Mouse (Mus musculus) common myeloid progenitor, adult 5-6 weeks (primary cell): ENCODE data around the gene Aim2. TPM values are rescaled to one million over a fixed set of nuclear protein-coding genes. Genes with fewer than 3 reads are reported as not detected.
A peak's percentile ranks its signal among the peaks of the same experiment; 100 is the strongest.

Source experiments
- ATAC-seq: replicated peaks from 2 replicates; pipeline ENCODE4 v1.8.0; 2016; ENCODE audit warnings: low read depth, mild to moderate bottlenecking, moderate TSS enrichment, inconsistent platforms; ENCODE audit not compliant: poor library complexity, severe bottlenecking
- total RNA-seq: library from RNA; stranded (forward); fragments of 200-1000, 187-1606 nt; gene quantifications from 2 replicates; pipeline ENCODE4 v1.2.3, GENCODE M21; 2017

The Aim2 gene
- total RNA-seq, 1 experiment from 2014 or later, result 58.6 TPM

DNA sequence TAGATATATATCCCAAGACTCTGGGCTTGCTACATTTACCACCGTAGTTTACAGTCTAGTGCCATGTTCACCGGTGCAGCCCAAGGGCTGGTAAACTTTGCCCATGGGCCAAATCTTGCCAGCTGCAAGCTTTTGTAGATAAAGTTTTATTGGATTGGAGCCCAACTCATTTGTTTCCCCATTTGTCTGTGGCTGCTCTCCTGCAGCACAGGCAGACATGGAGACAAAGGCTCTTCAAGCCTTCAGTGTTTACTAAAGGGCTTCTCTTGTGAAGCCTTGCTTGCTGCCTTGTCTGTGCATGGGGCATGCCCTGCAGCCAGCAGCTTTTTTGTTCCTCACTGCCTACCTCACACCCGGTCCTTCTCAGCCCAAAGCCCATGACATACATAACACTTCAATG is 6.7 kb upstream of the Aim2 start:
- ATAC-seq, result 0 out of 2 replicates have a peak, but pooled peaks have one; percentile 23

DNA sequence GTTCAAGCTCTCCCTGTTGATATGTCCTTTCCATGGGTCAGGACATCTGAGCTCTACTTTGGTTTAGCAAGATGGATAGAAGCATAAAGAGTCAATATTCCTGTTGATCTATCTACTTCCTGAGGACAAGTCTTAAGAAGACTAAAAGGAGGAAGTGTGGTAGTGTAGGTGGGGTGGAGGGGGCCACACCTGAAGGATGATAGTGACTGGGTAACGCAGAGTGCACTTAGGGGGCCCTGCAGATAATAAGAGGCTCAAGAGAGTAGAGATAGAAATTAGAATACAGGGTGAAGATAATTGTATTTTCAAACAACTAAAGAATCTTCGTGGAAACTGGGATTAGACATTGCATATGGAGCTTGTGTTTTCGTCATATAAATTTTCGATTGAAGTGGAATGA is 5.6 kb upstream of the Aim2 start:
- ATAC-seq, result no peak

DNA sequence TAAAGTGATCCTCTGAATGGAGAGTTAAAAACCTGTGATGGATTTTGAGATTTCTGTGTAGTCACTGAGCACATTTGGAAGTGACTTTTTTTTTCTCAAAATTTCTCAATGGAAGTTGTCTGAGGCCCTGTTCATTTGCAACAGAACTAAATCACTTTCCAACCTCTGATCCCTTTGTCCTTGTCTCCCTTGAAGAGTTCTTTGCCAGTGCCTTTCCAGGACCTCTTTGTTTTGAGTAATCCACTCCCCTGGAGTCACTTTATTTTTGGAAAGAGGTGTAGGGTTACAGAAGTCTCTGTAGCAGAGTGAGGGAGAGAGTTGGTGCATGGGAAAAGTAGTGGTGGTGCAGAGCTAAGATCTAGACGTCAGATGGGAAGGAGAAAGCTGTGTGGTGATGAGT is 2.2 kb upstream of the Aim2 start:
- no peak for ATAC-seq

DNA sequence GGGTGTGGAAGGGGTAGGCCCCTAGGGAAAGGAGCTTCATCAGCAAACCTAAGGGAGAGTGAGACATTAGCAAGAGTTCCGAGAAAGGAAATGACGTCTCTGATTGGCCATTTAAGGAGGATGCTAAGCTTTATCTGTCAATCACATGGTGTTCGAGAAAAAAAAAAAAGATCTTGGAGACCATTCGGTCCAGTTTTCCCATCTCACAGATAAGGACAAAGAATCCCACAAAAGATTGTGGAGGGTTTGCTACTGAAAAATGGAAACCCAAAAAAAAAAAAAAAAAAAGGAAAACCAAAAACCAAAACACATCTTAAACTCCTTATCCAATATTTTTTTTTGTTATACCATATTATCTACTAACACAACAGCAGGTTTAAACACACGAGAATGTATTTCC is 1.5 kb upstream of the Aim2 start:
- ATAC-seq, result no peak

DNA sequence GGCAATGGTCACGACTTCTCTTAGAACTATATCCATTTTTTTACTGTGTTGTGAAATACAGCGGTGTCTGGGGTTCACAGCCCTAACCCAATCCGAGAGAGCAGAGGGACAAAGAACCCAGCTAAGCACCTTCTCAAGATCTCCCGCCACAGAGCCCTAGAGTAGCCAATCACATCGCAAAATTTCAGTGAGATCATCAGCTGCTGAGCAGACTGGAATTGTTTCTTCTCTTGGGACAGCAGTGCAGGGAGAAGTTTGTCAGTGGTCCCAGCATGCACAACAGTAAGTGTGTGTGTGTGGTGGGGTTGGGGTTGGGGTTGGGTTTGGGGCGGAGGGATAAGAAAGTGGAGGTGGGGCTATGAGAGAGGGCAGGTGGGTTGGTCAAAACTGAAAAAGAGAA is 733 bp upstream of the Aim2 start:
- peak; percentile 87 for ATAC-seq

DNA sequence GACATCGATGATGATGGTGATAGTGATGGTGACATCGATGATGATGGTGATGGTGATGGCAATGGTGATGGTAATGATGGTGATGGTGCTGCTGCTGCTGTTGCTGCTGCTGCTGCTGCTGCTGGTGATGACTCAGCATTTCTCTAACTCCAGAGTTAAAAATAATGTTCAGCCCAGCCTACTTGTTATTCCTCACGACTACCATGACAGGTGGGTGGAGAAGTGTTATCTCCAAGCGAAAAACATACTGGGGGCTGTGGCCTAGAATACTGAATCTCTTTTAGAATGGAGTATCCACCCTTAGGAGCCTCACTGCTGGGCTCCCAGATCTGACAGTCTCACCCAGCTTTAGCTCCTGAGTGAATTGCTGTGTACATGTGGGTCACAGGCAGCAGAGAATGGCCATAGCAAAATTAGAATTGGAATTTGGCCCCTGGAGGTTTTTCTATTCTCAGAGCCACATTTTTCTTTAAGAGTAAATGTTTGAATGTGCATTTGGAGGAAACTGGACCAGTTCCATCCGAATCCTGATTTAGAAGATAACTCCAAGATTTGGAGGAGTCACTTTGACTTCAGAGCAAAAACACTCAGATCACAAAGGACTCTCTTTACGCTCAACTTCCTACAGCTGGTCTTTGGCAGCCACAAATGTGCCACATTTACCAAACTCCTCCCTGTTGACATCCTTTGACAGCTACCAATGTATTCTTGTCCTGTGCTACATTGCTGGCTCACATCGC is 4.6 kb downstream of the Aim2 start:
- ATAC-seq, result 0 out of 2 replicates have a peak, but pooled peaks have one; percentile 22

DNA sequence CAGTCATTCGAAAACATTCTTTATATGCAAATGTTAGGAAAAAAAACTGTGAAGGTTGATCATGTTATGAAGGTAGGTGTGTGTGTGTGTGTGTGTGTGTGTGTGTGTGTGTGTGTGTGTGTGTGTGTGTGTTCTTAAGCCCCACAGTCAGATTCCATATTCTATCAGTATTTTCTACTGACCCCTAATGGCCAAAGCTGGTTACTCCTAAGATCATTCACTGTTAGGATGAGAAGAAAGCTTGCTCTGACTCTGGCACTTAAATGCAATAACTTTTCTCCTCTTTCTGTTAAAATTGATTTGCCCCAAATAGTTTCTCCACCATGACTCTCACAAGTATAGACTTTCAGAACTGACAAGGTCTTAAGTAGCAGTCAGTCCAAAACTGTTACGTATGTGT is 6.0 kb downstream of the Aim2 start:
- ATAC-seq, result no peak

DNA sequence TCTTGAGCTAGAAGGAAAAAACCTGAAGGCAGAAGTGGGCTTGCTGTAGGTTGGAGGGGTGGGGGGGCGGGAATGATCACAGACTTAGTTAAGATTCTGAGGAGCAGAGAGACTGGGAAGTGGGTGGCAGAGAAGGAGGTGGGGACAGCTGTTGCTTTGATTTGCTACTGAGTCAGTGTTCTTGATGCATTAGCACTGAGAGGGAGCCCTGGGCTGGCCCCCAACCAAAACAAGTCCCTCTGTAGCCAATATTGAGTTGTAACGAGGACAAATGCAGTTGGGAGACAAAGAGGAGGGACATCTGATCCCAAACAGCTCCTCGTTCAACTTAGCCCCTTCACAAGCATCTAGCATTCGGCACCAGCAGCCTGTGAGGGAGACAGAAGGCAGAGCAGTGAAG is 7.1 kb downstream of the Aim2 start:
- no peak for ATAC-seq

DNA sequence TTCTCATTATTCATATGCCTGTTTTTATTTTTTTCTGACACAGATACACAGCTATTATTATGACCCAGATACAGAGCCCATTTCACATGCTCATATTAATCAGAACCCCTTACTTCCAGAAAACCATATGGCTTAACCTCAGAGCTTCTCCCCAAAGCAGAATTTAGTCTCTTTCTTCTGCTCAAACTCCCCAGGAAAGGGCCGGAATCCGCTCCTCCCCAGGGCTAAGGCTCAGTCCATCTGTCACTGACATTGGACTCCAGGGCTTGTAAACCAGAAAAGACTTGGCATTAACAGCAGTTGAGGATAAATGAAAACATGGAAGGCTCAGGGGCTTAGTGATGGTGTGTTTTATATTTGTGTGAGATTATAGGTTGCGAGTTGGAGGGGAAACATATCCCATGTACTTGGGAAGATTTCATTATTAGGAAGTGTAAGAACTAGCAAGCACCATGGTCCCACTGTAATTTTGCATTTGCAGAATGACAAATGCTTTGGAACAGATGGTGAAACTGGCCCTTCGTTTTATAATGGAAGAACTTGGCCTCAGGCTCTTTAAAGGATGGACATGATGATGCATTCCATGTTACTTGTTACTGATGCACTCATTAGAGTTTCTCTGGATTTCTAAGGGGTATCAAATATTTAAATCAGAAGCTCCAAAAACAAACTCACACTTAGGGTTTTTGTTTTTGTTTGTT is 9.1 kb downstream of the Aim2 start:
- ATAC-seq, result no peak

DNA sequence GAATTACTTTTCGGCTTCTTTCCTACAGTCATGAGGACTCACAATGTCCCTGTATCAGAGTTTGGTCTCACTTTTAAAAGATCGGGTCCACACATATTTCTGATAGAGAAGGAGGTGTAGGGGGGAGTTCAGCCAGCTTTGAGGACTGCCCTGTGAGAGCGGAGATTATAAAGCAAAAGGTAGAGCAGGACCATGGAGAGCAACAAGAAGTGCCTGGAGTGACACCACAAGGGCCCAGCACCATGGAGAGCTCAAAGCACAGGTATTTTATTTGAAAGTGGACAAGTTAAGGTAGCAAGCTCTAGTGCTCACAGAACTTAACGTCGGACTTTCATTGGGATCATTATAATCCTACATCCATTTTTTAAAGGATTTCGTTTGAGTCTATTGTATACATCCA is 11.0 kb downstream of the Aim2 start:
- ATAC-seq, result peak; percentile 84

DNA sequence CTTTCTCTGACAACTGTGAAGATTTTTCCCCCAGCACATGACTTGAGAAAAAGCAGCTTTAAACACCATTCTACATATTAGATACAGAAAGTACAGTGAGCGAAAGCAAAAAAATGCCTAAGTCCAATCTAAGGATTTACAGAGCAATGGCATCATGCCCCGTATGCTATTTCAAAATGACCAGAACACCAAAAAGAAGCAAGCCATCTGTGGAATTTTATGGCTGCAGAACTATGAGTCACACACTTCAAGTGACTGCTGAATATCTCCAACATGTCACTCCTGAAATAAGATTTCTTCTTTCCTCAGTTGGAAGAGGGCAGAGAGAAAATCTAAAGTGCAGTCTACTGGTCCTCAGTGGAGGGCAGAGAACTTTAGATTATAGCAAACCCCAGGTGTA is 12.8 kb downstream of the Aim2 start:
- ATAC-seq, result no peak

DNA sequence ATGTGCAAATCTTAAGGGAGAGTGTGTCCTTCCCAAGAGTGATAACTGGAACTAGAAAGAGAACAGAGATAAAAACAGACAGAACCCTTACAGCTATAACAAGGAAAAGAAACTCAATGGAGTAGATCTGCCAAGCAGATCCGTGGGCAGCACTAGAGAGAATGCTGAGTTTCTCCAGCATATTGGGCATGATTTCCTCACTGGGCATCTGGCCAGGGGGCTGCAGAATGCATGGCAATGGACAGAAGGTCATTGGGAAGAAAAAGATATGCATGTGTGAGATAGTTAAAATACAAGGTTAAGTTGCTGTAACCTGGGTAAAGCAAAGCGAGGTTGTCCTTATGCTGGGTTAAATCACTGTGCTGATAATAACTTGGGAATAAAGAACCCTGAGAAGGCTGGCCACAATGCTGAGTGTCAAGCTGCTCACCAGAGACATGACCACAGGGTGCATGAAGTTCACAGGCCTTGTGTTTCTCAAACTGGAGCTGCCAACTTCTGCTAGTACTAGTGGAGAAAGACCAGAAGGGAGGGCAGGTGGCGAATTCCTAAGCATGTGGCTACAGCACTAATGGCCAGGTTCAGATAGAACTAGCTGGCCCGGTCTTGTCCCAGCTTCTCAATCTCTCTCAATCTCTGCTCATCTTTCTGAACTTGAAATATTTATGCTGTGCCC is 13.6 kb downstream of the Aim2 start:
- no peak for ATAC-seq

DNA sequence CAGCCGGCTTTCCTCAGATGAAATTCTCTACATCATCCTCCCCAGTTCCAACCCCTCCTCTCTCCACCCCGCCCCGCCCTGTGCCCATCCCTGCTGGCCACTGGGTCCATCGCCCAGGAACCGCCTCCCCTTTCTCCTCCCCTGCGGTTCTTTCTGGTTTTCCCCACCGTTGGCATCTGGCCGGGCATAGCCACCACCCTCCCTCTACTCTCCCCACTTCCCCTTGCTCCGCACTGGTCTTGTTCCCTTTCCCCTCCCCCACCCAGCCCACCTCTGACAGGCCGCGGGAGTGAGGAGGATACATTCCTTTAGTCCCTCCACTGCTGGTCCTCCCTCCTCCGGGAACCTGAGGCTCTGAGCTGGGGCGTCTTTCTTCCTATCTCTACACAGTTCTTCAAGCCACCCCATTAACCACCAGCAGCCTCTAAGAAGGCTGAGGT is 15.3 kb downstream of the Aim2 start:
- ATAC-seq, result peak; percentile 75

DNA sequence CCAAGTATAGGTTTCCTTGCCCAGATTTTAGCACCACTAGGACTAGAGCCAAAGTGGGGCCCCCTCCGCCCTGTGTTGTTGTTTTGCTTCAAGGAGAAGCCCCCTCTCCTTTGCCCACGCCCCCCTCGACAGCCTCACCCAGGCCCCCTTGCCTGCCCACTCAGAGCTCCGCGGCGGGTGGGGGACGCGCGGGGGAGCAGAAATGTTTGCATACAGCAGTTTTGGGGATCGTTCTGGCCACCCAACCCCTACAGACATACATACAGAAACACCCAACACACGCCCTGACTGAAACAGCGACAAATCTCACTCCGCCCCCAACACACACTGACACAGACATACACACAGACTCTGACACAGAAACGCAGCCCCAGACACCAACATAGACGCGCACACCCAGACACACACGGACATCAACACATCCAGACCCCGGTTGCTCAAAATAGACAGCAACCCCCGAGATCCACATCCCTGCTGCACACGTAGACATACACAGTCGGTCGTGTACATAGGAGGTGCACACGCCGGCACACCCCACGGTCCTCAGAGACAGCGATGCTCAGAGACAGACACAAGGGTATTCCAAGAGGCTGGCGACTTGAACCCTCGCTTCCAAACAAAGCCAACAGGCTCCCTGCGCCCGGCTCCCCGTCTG is 16.1 kb downstream of the Aim2 start:
- ATAC-seq, result peak; percentile 24

DNA sequence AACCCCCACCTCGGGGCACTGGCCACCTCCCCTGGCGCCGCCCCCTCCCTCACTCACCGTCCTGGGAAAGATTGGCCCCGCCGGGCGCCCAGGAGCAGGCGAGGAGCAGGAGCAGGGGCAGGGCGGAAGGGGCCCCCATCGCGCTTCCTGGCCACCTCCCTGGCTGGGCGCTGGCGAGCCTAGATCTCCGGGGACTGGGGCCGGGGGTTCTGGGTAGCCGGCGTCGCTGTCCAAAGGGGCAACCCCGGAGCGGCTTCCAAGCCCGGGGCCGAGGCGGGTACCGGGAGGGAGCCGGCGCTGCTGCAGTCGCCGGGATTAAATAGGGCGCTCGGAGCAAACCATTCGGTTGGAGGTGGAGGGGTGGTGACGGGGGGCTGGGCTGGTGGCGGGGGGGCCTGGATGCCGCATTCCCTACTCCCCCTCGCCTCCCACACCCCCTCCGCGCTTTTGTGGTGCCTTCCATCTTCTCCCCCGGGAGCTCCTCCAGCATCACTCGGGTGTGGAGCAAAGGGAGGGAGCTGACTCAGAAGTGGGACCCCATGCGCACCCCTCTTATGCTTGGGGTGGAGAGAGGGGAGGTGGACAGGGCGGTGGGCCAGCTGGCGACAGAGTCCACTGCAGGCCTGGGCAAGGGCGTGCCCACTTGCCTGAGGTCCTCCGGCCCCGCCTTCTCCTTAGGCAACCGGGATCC is 16.8 kb downstream of the Aim2 start, which contains the start of gene Cadm3:
TSS of gene Cadm3 (minus strand) at position 340 of the 691 bp plus-strand sequence.
- peak; percentile 19; the same call in 1 of the 2 replicates for ATAC-seq

DNA sequence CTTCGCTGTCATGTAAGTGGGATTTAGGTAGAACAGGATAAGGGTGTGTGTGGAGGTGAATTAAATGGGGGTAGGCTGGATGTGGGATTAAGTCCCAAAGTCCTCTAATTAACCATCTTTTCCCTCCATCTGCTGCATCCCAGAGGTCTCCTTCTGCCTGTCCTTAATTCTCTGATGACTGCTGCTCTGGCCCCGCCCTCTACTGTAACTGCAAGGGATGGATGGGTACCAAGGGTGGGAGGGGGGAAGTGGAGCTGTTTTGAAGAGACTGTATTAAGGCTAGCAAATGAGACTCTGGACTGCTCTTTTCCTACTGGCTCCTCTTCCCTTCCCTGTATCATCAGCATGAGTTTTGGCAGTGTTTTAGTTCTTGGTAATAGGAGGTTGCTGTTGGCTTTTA is 18.9 kb downstream of the Aim2 start:
- ATAC-seq, result no peak

DNA sequence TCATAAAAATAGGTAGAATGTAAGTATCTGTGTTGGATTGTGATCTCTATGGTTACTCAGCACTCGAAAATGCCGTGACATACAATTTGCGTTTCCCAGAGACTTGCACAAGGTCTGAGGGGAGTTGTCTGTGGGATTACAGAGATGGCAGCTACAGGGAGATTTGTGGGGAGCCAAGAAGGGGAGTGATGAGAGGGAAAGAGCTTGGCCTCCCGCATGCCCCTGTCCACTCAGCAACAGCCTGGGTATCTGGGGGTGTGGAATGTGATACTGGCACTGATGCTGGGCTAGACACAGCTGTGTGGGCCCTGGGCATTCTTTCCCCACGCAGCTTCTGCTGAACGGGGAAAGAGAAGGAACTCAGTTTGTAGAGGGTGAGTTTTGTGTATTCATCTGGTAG is 19.8 kb downstream of the Aim2 start:
- no peak for ATAC-seq

DNA sequence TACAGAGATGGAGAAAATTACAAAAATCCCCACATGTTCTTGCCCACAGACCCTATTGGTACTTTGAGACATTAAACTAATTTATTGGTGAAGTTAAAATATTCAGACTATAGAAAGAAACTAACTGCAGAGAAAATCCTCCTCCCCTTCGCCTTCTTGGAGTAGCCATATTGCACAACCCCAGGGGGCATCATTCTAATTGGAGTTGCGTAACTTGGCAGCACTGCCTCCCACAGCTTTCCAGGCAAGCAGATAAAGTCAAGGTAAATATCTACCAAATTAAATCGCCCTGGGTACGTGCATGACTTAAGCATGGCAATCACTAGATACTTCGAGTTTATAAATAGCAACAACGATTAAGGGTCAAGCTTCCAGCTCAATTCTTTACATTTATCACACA is 20.9 kb downstream of the Aim2 start:
- ATAC-seq, result no peak

DNA sequence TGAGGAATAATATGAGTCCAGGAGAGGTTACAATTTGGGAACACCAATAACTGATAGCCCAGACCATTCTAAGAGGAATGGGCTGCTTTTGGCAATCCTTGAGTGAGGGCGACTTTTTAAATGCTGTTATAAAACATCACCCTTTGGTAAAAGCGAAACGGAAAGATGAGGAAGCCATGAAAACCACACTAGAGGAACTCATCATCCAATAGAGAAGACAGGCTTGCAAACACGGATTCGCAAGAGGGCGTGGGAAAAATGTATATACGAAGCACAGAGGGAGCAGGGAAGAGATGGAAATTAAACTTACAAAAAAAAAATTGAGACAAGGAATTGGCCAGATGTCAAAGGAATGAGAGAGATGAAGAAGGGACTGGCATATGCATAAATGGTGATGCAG is 23.3 kb downstream of the Aim2 start:
- peak; percentile 76 for ATAC-seq
